Mouse (Mus musculus) right cerebral cortex, adult 2 months (tissue): ENCODE data around the gene Epn3.

ENCODE experiments used
- DNase-seq, 2 experiments: peaks; one replicate each; pipeline ENCODE4 v3.0.0; 2021 to 2022; ENCODE audit warnings: low spot score in 2 of 2

Gene Epn3

GRCm38 (mm10) chr11:94471740-94472584 lies 27.8 kb downstream of the Epn3 start:
- DNase-seq, result no peak

GRCm38 (mm10) chr11:94470391-94470790 lies 29.4 kb downstream of the Epn3 start:
- peak in 1 of 2 experiments; percentile 36 for DNase-seq

GRCm38 (mm10) chr11:94469136-94470064 lies 30.4 kb downstream of the Epn3 start:
- DNase-seq, result no peak

DNA sequence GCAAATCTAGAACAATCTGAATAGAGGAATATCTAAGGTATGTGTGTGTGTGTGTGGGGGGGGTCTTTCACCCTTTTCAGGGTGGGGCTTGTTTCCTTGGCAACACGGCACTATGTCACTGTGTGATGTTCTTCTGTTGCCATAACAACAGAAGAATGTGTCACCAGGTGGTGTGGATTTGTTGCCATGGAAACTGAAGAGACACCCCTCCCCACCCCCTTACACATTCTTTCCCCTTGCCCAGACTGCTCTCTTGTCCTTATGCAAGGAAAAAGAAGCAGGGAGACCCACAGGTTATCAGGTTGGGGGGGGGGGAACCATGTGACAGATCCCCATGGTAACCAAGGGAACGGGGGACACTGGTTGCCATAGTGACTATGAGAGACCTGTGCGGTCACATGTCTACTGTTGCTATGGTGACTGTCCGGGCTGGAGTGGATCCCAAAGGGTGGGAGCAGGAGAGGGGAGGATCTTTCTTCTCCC lies 31.2 kb downstream of the Epn3 start:
- peak; percentile 76 to 79 for DNase-seq

GRCm38 (mm10) chr11:94466333-94466855 lies 33.4 kb downstream of the Epn3 start:
- DNase-seq, result peak in 1 of 2 experiments; percentile 63

GRCm38 (mm10) chr11:94464170-94464569 lies 35.6 kb downstream of the Epn3 start:
- DNase-seq, result no peak

DNA sequence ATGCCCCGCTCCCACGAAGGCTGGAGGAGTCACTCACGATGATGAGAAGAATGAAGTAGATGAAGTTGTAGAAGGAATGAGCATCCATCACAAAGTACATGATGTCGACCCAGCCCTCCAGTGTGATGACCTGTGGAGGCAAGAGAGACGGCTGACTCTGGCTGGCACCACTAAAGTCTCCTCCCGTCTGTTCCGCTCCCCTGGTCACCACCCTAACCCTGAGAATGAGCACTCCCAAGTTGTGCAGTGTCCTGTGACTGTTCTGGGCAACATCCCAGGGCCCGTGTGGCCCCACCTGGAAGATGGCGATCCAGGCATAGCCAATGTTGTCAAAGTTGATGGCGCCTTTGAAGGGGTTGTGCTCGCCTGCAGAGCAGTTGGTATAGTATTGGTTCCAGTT lies 37.9 kb downstream of the Epn3 start:
- DNase-seq, result no peak

GRCm38 (mm10) chr11:94457001-94457400 lies 42.8 kb downstream of the Epn3 start:
- DNase-seq, result no peak

DNA sequence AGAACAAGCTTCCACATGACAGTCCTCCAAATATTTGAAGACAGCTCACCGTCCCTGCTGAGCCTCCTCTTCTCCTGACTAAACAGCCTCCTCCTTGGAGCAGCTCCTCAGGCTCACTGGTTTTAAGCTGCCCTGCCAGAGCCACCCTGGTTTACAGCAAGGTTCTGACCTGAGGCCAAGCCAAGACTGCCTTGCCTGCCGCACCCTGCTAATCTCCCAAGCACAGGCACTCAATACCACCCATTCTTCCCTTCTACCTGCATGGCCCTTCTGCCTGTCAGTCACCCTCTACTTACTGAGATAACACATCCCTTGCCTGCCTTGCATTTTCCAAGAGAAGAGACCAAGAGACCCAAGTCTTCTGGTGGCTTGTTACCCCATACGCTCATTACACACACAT lies 43.4 kb downstream of the Epn3 start:
- DNase-seq, result no peak

DNA sequence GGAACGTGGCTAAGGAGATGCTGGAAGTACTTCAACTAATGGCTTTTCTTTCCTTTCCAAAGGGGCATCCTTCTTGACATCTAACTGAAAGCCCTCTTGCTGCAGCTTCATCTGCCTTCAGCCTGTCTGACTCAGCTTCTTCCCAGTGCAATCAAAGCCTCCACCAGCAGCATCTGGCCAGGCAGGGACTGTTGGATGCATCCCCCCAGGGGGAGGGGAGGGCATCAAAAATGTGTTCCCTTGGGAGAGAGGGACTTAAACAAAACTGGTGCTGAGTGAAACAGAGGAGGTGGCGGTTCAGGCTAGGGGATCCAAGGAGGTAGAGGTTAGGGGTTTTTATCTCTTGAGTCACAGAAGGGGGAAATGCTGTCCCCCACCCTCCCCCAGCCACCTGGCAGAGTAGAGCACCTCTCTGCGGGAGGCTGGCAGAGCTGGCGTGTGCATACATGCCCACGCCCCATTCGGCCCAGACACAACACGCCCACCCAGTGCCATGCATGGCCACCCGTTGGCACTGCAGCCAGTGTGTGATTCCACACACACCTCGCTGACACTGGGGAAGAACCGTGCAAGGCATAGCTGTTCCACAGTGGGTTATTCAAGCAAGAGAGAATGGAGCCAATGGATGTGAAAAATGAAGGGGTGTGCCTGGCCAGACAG lies 44.5 kb downstream of the Epn3 start:
- peak in 1 of 2 experiments; percentile 35 for DNase-seq

- DNase-seq, result peak in 1 of 2 experiments; percentile 41
These were observed 45.0 kb downstream of the Epn3 start for GRCm38 (mm10) chr11:94454756-94455155.

- DNase-seq, result no peak
These were observed 48.5 kb downstream of the Epn3 start for GRCm38 (mm10) chr11:94451091-94451773.

GRCm38 (mm10) chr11:94449886-94450285 lies 49.9 kb downstream of the Epn3 start:
- DNase-seq, result no peak

- no peak for DNase-seq
These were observed 50.5 kb downstream of the Epn3 start for GRCm38 (mm10) chr11:94449239-94449638.

DNA sequence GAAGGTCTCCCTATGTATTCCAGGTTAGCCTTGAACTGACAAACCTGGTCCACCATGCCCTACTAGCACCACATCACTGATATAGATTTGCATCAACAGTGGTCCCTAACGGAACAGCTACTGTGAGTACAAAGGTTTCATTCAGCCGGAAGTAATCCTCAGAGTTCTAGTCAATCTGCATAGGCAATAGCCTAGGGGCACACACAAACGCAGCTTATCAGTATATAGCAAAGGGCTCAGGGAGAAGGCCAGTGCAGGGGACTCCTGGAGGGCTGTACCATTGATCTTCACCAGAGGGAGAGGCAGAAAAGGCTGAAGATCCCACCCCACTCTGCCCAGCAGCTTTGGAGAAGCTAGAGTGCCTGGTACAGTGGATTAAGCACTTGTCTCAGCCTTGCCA lies 52.8 kb downstream of the Epn3 start:
- DNase-seq, result no peak

- no peak for DNase-seq
These were observed 54.5 kb downstream of the Epn3 start for GRCm38 (mm10) chr11:94445300-94445699.

DNA sequence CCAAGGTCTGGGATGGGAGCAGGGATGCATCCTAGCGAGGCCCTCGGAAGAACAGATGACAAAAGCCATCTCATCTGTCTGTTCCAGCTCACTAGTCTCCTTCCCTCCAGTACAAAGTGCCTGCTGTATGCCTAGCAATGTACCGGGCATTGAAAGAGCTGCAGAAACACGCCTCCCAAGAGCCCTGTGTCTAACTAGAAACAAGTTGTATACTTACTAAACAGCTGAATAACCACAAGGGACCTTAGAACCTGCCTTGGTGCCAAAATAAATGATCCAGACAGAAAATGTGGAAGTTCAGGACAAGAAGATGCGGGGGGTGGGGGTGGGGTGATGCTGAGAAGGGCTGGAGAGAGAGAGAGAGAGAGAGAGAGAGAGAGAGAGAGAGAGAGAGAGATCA lies 54.9 kb downstream of the Epn3 start:
- DNase-seq, result no peak

DNA sequence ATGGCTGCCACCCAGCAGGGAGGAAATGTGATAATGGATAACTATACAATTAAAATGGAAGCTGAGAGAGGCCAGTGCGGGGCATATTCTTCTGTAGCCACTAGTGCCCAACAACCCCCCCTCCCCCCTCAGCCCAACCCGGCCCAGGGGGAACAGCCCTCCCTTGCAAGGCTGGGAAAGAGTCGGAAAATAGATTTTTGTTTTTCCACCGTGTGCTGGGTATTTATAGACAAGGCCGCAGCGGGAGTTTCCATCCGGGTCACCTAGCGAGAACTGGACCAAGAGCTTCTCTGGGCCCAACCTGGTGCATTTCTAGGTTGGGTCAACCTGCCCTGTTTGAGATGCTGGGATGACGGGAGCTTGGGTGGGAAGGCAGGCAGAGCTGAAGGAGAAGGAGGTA lies 58.0 kb downstream of the Epn3 start:
- no peak for DNase-seq

GRCm38 (mm10) chr11:94441122-94441521 lies 58.7 kb downstream of the Epn3 start:
- no peak for DNase-seq

DNA sequence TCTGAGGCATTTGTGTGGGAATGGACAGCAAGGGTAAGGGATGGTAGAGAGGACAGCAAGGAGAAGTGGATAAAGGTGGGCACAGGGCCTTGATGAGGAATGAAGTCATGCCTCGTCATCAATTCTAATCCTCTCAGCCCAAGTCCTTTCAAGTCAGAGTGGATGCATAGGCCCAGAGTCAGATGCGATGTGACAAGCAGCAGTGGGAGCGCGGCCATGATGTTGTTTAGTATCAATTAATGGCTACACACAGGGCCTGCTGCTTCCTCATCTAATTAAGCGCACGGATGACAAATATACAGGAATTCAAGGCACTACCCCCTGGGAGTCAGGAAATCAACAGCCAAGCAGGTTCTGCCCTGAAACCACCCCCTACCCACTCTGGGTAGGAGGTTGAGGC lies 59.4 kb downstream of the Epn3 start:
- DNase-seq, result no peak
